Mouse (Mus musculus) subcutaneous adipose tissue, adult 2 months (tissue): ENCODE data around the gene Galr3. TPM values are rescaled to one million over a fixed set of nuclear protein-coding genes. Genes with fewer than 3 reads are reported as not detected.

Experiments used
- polyA plus RNA-seq: library from polyadenylated mRNA; depleted of rRNA; stranded (reverse); fragments of >200 nt; gene quantifications from 2 replicates; pipeline ENCODE4 v1.2.3, GENCODE M21; 2012; ENCODE audit warnings: low replicate concordance; rRNA removed

The Galr3 gene
- 0.54 TPM in 1 of 2 replicates, not detected in the other for polyA plus RNA-seq

DNA sequence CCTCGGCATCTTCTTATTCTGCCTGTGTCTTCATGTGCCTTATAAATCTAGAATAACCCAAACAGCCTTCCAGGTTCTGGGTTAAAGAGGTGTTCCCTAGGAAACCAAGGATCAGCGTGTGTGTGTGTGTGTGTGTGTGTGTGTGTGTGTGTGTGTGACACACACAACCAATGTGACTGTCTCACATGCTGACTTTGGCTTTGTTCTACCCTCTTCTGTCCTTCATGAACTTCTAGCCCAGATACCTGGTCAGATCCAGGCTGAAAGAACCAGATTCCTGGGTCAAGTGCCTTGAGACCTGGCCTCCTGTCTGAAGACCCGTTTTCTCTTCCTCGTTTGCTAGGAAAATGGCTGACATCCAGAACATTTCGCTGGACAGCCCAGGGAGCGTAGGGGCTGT is at the start of gene Galr3:
Galr3 (plus strand) TSS at position 301 of the 400 bp plus-strand sequence.

DNA sequence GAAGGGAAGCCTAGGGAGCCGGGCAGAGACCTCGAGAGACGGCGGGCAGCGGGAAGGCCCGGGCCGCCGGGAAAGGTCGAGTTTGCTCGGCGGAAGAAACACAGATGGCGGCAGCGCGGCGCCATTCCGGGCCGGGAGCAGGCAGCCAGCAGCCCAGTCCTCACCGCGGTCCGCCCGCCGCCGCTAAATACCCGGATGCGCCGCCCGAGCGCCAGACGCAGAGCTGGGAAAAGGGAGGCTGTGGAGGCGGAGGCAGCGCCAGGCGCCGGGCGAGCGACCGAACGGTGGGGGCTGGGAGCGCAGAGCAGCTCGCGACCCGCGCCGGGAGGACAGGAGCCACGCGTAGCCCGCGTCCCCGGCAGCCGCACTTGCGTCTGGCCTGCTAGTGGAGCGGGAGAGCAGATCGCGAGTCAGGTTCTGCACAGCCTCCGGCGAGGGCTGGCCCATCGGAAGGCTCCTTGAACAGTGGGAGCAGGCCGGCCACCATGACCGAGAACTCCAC is 13.4 kb upstream of the Galr3 start, which contains the start of gene H1f0:
H1f0 (plus strand) TSS at position 214 of the 502 bp plus-strand sequence.

DNA sequence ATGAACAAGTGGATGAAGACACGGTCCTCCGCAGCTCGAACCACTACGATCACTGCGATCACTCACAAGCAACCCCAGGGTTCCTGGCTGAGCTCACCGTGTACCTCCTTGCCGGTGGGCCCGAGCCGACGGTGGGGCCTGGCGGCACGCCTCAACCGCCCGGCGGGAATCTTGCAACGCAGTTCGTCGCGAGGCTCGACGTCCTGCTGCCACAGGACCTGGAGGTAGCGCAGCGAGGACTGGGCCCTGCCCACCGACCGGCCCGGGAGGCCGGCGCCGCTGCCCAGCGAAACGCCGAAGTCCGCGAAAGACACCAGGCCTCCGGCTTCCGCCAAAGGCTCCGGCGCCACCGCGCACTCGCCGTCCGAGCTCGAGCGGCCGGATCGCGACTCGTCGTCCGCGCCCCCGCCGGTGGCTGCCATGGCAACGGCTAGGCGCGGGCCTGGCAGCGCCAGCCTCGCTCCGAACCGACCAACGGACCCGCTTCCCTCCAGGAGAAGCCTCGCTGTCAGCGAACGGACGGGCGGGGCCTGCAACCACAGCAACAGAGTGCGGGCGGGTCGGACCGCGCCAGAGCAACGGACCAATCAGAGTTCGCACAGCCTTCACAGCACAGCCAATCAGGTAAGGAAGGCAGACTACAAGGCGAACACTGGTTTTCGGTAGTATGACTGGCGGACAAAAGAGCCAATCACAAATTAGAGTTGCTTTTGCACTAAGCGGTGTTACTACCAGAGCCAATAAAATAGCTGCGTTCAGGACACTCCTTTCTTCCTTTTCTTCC is 20.9 kb downstream of the Galr3 start, which contains the start of gene Ankrd54:
Ankrd54 (minus strand) TSS at position 518 of the 784 bp plus-strand sequence.

DNA sequence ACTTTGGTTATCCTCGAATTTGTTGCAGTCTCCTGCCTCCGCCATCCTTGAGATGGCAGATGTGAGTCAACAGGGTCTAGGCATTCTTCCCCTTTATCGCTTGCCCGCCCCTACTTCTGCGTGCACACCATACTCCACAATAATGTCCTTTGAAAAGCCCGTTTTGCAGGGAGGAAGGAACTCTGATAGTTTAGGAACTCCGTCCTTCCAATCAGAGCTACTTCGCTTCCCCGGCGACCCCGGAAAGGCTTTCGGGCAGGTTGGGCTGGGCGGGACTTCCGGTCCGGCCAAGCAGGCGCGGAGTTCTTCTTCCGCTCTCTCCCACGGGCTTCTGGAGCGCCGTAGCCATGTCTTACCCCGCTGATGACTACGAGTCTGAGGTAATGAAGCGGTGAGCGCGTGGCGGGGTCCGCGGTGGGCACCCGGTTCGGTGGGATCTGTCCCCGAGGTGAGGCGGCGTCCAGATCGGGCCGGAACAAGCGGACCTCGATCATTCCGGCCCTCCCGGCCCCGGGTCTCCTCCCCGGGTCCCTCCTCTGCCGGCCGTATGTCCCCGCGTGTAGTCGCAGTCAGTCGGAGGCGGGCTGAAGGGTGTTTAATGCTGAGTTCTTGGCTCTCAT is 33.3 kb downstream of the Galr3 start, which contains the start of gene Eif3l:
Eif3l (plus strand) TSS at position 267 of the 620 bp plus-strand sequence.

Other genes with a start within 250 kb of the Galr3 start
- 28.9 and 72.2 TPM in 2 replicates for gene Card10, start 238.8 kb upstream of the Galr3 start, polyA plus RNA-seq
- gene Cdc42ep1, start 199.3 kb upstream of the Galr3 start, polyA plus RNA-seq, result 113 and 345 TPM in 2 replicates
- gene Lgals2, start 186.4 kb upstream of the Galr3 start, polyA plus RNA-seq, result 0.75 and 1.7 TPM in 2 replicates
- 77.4 and 85.5 TPM in 2 replicates for gene Gga1, start 164.7 kb upstream of the Galr3 start, polyA plus RNA-seq
- 0.04 and 0.08 TPM in 2 replicates for gene Gm49510, start 142.2 kb upstream of the Galr3 start, polyA plus RNA-seq
- 27.4 and 95.4 TPM in 2 replicates for gene Sh3bp1, start 142.1 kb upstream of the Galr3 start, polyA plus RNA-seq
- 7.4 and 12.8 TPM in 2 replicates for gene Pdxp, start 128.0 kb upstream of the Galr3 start, polyA plus RNA-seq
- gene Lgals1, start 115.2 kb upstream of the Galr3 start, polyA plus RNA-seq, result 3,321 and 5,577 TPM in 2 replicates
- gene Nol12, start 107.0 kb upstream of the Galr3 start, polyA plus RNA-seq, result 28.0 and 29.6 TPM in 2 replicates
- 71.7 and 108 TPM in 2 replicates for gene Triobp, start 94.2 kb upstream of the Galr3 start, polyA plus RNA-seq
- 61.7 and 125 TPM in 2 replicates for gene H1f0, start 13.4 kb upstream of the Galr3 start, polyA plus RNA-seq
- 32.5 and 48.9 TPM in 2 replicates for gene Ankrd54, start 21.0 kb downstream of the Galr3 start, polyA plus RNA-seq
- gene Eif3l, start 33.3 kb downstream of the Galr3 start, polyA plus RNA-seq, result 229 TPM in 2 replicates
- 29.8 and 85.6 TPM in 2 replicates for gene Micall1, start 67.0 kb downstream of the Galr3 start, polyA plus RNA-seq
- 34.0 and 64.2 TPM in 2 replicates for gene Polr2f, start 99.1 kb downstream of the Galr3 start, polyA plus RNA-seq
- 3.5 and 6.9 TPM in 2 replicates for gene 1700088E04Rik, start 99.4 kb downstream of the Galr3 start, polyA plus RNA-seq
- gene Sox10, start 123.4 kb downstream of the Galr3 start, polyA plus RNA-seq, result 1.9 and 2.1 TPM in 2 replicates
- gene Pick1, start 187.3 kb downstream of the Galr3 start, polyA plus RNA-seq, result 26.0 and 37.5 TPM in 2 replicates
- gene Gm49486, start 187.5 kb downstream of the Galr3 start, polyA plus RNA-seq, result 0.26 TPM in 1 of 2 replicates, not detected in the other
- 0.26 and 0.27 TPM in 2 replicates for gene Slc16a8, start 212.9 kb downstream of the Galr3 start, polyA plus RNA-seq
- 1.2 and 5.1 TPM in 2 replicates for gene Baiap2l2, start 243.7 kb downstream of the Galr3 start, polyA plus RNA-seq